Mouse (Mus musculus) natural killer cell, adult 2 months (primary cell): ENCODE data around the gene Dact3.
A peak's percentile ranks its signal among the peaks of the same experiment; 100 is the strongest.

Source experiments
- DNase-seq, 2 experiments: peaks; one replicate each; pipeline ENCODE4 v3.0.0; 2022; ENCODE audit warnings: low spot score in 2 of 2

Dact3 gene

GRCm38 (mm10) chr7:16858336-16858735, 16.8 kb upstream of the Dact3 start:
- DNase-seq: peak; percentile 26 to 60

- peak; percentile 16 to 58 for DNase-seq
Observed at GRCm38 (mm10) chr7:16859902-16860651, 15.0 kb upstream of the Dact3 start.

GRCm38 (mm10) chr7:16867488-16867887, 7.6 kb upstream of the Dact3 start:
- no peak for DNase-seq

- no peak for DNase-seq
Observed at GRCm38 (mm10) chr7:16869497-16869896, 5.6 kb upstream of the Dact3 start.

GRCm38 (mm10) chr7:16871600-16871999, 3.5 kb upstream of the Dact3 start:
- no peak for DNase-seq

- no peak for DNase-seq
Observed at GRCm38 (mm10) chr7:16872478-16872877, 2.6 kb upstream of the Dact3 start.

- DNase-seq: no peak
Observed at GRCm38 (mm10) chr7:16873392-16873791, 1.7 kb upstream of the Dact3 start.

GRCm38 (mm10) chr7:16874190-16874589, 927 bp upstream of the Dact3 start:
- peak; percentile 79 to 84 for DNase-seq

GRCm38 (mm10) chr7:16874756-16875309, 284 bp upstream of the Dact3 start:
- DNase-seq: peak; percentile 99

GRCm38 (mm10) chr7:16875326-16875725, 209 bp downstream of the Dact3 start:
- DNase-seq: no peak

GRCm38 (mm10) chr7:16876006-16876405, 889 bp downstream of the Dact3 start:
- DNase-seq: no peak

GRCm38 (mm10) chr7:16876608-16877007, 1.5 kb downstream of the Dact3 start:
- DNase-seq: no peak

- DNase-seq: no peak
Observed at GRCm38 (mm10) chr7:16877717-16878116, 2.6 kb downstream of the Dact3 start.

GRCm38 (mm10) chr7:16879796-16880547, 4.9 kb downstream of the Dact3 start:
- no peak for DNase-seq

- DNase-seq: no peak
Observed at GRCm38 (mm10) chr7:16880615-16881014, 5.5 kb downstream of the Dact3 start.

GRCm38 (mm10) chr7:16883162-16883561, 8.0 kb downstream of the Dact3 start:
- DNase-seq: no peak

- no peak for DNase-seq
Observed at GRCm38 (mm10) chr7:16884334-16884733, 9.2 kb downstream of the Dact3 start.

- DNase-seq: no peak
Observed at GRCm38 (mm10) chr7:16885271-16885776, 10.2 kb downstream of the Dact3 start.

- no peak for DNase-seq
Observed at GRCm38 (mm10) chr7:16885905-16886304, 10.8 kb downstream of the Dact3 start.

GRCm38 (mm10) chr7:16890536-16890935, 15.4 kb downstream of the Dact3 start:
- no peak for DNase-seq

GRCm38 (mm10) chr7:16890944-16891343, 15.8 kb downstream of the Dact3 start:
- no peak for DNase-seq

GRCm38 (mm10) chr7:16891641-16892351, 16.7 kb downstream of the Dact3 start, which contains the start of gene Gng8:
Gng8 (plus strand) TSS chr7:16891786.
- DNase-seq: peak; percentile 73 to 81
